Mouse (Mus musculus) adrenal gland, postnatal 10 days (tissue): ENCODE results near the gene Rab38. TPM values are rescaled to one million over a fixed set of nuclear protein-coding genes. Genes with fewer than 3 reads are reported as not detected.

Experiments
- DNase-seq: peaks from one replicate; pipeline ENCODE4 v3.0.0; 2021; ENCODE audit warnings: mixed read lengths
- total RNA-seq, 2 experiments: library from RNA; stranded (reverse); gene quantifications; 2 replicates each; pipeline ENCODE4 v1.2.3; 2021

Gene Rab38
- total RNA-seq, 2 experiments from 2014 or later: 1.3 TPM

- DNase-seq: no peak
These were observed 97.1 kb downstream of the Rab38 start for GRCm38 (mm10) chr7:88527100-88527671.

GRCm38 (mm10) chr7:88536127-88536531 is 106.1 kb downstream of the Rab38 start:
- DNase-seq: no peak

- DNase-seq: no peak
These were observed 106.7 kb downstream of the Rab38 start for GRCm38 (mm10) chr7:88536743-88537142.

Other genes with a start within 250 kb of the Rab38 start
- 10 to 100 TPM; 23.7 to 24.1 TPM for gene Ctsc, start 152.2 kb upstream of the Rab38 start, total RNA-seq